Mouse (Mus musculus) liver, embryonic 14.5 days (tissue): ENCODE results near the gene Ppp2r5e. TPM values are rescaled to one million over a fixed set of nuclear protein-coding genes. Genes with fewer than 3 reads are reported as not detected.

Experiments used
- ATAC-seq: fragments of 200-750 bp; cut with Nextera tagmentation; 2 replicates; pipeline ENCODE4 v1.8.0; 2017; ENCODE audit warnings: moderate number of reproducible peaks, mild to moderate bottlenecking, moderate library complexity; ENCODE audit not compliant: insufficient read depth
- DNase-seq, 3 experiments: peaks; one replicate each; pipeline ENCODE4 v3.0.0-alpha.2; 2012 to 2013; ENCODE audit warnings: low read depth in 3 of 3, low spot score in 3 of 3
- H3K27ac ChIP-seq: fragments of 300-500 bp; sonication (generic); 2 replicates; pipeline ENCODE4 v1.5.1; 2014; ENCODE audit warnings: moderate library complexity, mild to moderate bottlenecking, control low read depth, inconsistent platforms
- H3K27me3 ChIP-seq: fragments of 300-500 bp; sonication (generic); 2 replicates; pipeline ENCODE4 v1.6.1; 2014; ENCODE audit warnings: mild to moderate bottlenecking, low read length, moderate library complexity; ENCODE audit not compliant: control insufficient read depth, insufficient read depth
- H3K36me3 ChIP-seq: fragments of 300-500 bp; sonication (generic); replicated peaks from 2 replicates; pipeline ENCODE4 v1.6.1; 2014; ENCODE audit warnings: low read depth; ENCODE audit not compliant: control insufficient read depth, insufficient read depth
- H3K4me1 ChIP-seq, 2 experiments: fragments of 200-500 bp in 1 of 2; fragments of 300-500 bp in 1 of 2; sonication (generic) in 1 of 2; replicated peaks; 2 replicates each; pipeline ENCODE4 v1.6.1; 2012 to 2014; ENCODE audit warnings: antibody characterized with exemption in 1 of 2, inconsistent platforms in 1 of 2, low read length in 1 of 2; ENCODE audit not compliant: control insufficient read depth in 2 of 2, insufficient read depth in 2 of 2
- H3K4me2 ChIP-seq: fragments of 300-500 bp; sonication (generic); 2 replicates; pipeline ENCODE4 v1.6.1; 2014; ENCODE audit warnings: low read depth, mild to moderate bottlenecking, control low read depth, moderate library complexity
- H3K4me3 ChIP-seq, 2 experiments: fragments of 200-500 bp in 1 of 2; fragments of 300-500 bp in 1 of 2; sonication (generic) in 1 of 2; 2 replicates each; pipeline ENCODE4 v1.5.1; 2012 to 2014; ENCODE audit warnings: low read depth in 2 of 2, low read length in 2 of 2, mild to moderate bottlenecking in 2 of 2, control low read depth in 1 of 2, inconsistent platforms in 1 of 2, moderate library complexity in 1 of 2; ENCODE audit not compliant: insufficient read depth in 1 of 2
- H3K9ac ChIP-seq: fragments of 300-500 bp; sonication (generic); replicated peaks from 2 replicates; pipeline ENCODE4 v1.6.1; 2014; ENCODE audit warnings: mild to moderate bottlenecking, control low read depth, moderate library complexity
- H3K9me3 ChIP-seq: fragments of 300-500 bp; sonication (generic); 2 replicates; pipeline ENCODE4 v1.6.1; 2016; ENCODE audit warnings: low read length, mixed read lengths; ENCODE audit not compliant: control insufficient read depth
- CTCF ChIP-seq: IDR thresholded peaks from 2 replicates; pipeline ENCODE4 v1.5.1; 2016; ENCODE audit warnings: antibody characterized with exemption, low read depth, control low read depth
- EP300 ChIP-seq: IDR thresholded peaks from 2 replicates; pipeline ENCODE4 v1.6.1; 2016; ENCODE audit warnings: antibody characterized with exemption, low read depth
- WGBS: fragments of 180-500 bp; shearing (Covaris S2); extraction: QIAGEN DNeasy Blood & Tissue Kit; methylation state at CpG from one replicate; pipeline ENCODE4 v1.1.7; 2014; ENCODE audit not compliant: insufficient replicate concordance; 5-methylcytosine and 5-hydroxymethylcytosine counted together
- polyA plus RNA-seq, 2 experiments: library from polyadenylated mRNA; depleted of rRNA in 1 of 2; stranded (reverse) in 1 of 2; unstranded in 1 of 2; fragments of >200 nt; fragmentation: Nextera tagmentation in 1 of 2; extraction: Ambion mirVana in 1 of 2; gene quantifications; 2 replicates each; pipeline versions ENCODE4 v1.2.1 to v1.2.3; 2012 to 2014

Ppp2r5e gene
- polyA plus RNA-seq, 2 experiments, result 5.0 to 6.8 TPM

DNA sequence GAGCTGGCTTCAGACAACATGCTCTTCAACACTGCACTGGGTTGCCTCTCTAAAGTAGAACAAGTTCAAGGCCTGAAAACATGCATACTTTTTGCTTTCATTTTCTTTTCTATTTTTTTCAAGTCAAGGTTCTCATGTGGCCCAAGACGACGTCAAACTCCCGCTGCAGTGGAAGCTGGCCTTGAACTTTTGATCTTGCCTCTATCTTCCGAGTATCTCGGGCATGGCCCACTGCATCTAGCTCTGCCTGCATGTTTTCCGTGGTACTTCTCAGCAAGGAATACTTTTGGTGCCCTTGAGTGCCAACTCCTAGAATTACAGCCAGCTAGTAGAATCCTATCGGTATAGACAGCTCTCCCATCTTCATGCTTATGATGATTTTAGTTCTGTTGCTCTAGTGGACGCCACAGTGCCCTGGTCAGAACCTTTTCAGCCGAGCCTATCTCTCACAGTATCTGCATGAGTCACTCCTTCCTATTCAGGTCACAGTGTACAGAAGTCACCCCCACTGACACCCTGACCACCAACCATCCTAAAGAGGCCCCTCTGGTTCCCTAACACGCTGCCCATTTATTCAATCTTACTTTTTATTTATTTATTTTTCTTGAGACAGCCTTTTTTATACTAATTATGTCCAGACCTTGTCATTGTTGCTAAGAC lies 39.9 kb upstream of the Ppp2r5e start:
- Histone ChIP-seq H3K36me3 (no peaks in the 10 kb centered on the region), H3K4me1 (peaks cover 0 to 12% of the 10 kb centered on the region in 2 experiments; a peak in 2 of 4 replicates), H3K27me3 (no peaks in the 10 kb centered on the region), H3K4me2 (no peak overlapping the region), H3K9me3 (no peaks in the 10 kb centered on the region), H3K27ac (no peak overlapping the region), H3K9ac (no peak overlapping the region), H3K4me3 (no peak overlapping the region)
- no peak for TF ChIP-seq EP300
- TF ChIP-seq CTCF, result no peak
- DNase-seq, result no peak
- WGBS, result 65% methylated on average over 10 of the region's 10 CpGs
- ATAC-seq, result no peak

DNA sequence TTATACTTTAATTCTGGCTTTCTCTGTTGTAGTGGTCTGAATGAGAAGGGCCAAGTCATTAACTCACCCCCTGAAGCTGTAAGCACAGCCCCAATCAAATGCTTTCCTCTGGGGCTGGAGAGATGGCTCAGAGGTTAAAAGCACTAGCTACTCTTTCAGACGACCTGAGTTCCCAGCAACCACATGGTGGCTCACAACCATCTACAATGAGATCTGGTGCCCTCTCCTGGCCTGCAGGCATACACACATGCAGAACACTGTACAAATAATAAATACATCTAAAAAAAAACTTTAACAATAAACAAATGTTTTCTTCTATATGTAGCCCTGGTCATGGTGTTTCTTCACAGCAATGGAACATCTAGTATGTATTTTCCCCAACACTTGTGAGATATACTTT lies 33.6 kb upstream of the Ppp2r5e start:
- no peak overlapping the region for H3K9ac ChIP-seq
- no peaks in the 10 kb centered on the region for H3K27me3 ChIP-seq
- no peak overlapping the region for H3K4me2 ChIP-seq
- TF ChIP-seq EP300 (no peak), CTCF (peak; percentile 41)
- H3K27ac ChIP-seq, result no peak overlapping the region
- no peaks in the 10 kb centered on the region for H3K4me1 ChIP-seq
- no peaks in the 10 kb centered on the region for H3K36me3 ChIP-seq
- 63% methylated on average over 1 of the region's 1 CpGs for WGBS
- H3K4me3 ChIP-seq, result no peak overlapping the region
- no peak for DNase-seq
- no peak for ATAC-seq
- H3K9me3 ChIP-seq, result no peaks in the 10 kb centered on the region

DNA sequence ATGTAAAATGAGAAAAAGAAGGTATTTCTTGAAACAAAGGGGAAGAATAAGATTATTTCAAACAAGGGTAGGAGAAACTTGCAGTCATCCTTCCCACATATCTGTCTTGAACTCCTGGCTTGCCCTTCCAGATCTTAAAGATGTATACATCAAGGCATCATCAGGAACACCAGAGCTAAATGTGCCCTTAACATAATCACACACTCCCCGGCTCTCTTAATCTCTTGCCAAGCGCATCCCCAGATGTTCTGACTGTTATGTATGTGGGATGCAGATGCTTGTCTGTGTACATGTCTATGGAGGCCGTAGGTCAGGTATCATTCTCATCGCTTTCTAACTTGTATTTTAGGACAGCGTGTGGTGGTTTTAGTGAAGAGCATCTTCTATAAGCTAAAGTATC lies 27.2 kb upstream of the Ppp2r5e start:
- TF ChIP-seq CTCF (no peak), EP300 (no peak)
- Histone ChIP-seq H3K9ac (no peak overlapping the region), H3K36me3 (no peaks in the 10 kb centered on the region), H3K4me1 (peaks cover 2 to 12% of the 10 kb centered on the region in 2 experiments; a peak in 3 of 4 replicates), H3K4me2 (no peak overlapping the region), H3K9me3 (no peaks in the 10 kb centered on the region), H3K27ac (no peak overlapping the region), H3K4me3 (no peak overlapping the region), H3K27me3 (no peaks in the 10 kb centered on the region)
- WGBS, result 56% methylated on average over 5 of the region's 5 CpGs
- DNase-seq (no peak), ATAC-seq (peak; percentile 72)

DNA sequence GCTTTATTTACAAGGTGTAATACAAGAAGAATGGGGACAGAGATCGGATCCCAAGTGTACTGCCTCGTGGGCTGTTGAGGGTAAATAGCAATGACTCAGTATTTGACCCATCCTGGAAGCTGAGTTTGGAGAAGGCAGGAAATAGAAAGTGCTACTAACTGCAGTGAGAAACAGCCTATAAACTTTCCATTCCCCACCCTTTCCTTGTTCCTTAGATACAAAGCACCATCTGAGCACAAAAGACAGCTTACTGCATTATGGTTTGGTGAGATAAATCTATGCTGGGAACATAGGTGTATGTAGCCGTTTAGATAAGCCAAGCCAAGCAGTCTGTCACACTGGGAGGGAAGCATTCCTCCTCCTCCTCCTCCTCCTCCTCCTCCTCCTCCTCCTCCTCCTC lies 26.8 kb upstream of the Ppp2r5e start:
- peak in 2 of 3 experiments; percentile 37 to 42 for DNase-seq
- Histone ChIP-seq H3K9me3 (no peaks in the 10 kb centered on the region), H3K36me3 (no peaks in the 10 kb centered on the region), H3K4me3 (no peak overlapping the region), H3K4me1 (peaks cover 2 to 12% of the 10 kb centered on the region in 2 experiments; a peak in 3 of 4 replicates), H3K4me2 (peak overlapping the region; percentile 28; the same call in 1 of the 2 replicates), H3K27ac (no peak overlapping the region), H3K9ac (no peak overlapping the region), H3K27me3 (no peaks in the 10 kb centered on the region)
- ATAC-seq, result peak; percentile 93
- peak; percentile 78 for TF ChIP-seq EP300
- TF ChIP-seq CTCF, result no peak
- 27% methylated on average over 3 of the region's 3 CpGs for WGBS

DNA sequence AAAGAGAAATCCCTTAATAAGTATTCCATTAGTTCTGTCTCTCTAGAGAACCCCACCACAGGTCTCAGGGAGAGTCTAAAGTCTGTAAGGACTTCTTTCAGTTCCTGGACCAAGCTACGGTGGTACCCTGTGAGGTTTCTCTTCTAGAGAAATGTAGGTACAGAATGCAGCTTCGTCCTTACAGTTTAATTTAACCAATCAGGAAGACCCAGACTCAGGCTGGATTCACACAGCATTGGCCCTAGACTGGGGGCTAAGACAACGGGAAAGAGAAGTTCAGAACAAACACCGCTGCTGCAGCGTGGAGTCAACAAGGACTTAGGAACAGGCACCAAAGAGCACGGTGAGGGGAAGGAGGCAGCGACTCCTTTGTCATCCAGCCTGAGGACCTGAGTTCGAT lies 20.8 kb upstream of the Ppp2r5e start:
- TF ChIP-seq EP300 (no peak), CTCF (no peak)
- Histone ChIP-seq H3K4me2 (no peak overlapping the region), H3K36me3 (no peaks in the 10 kb centered on the region), H3K9ac (no peak overlapping the region), H3K9me3 (no peaks in the 10 kb centered on the region), H3K27ac (no peak overlapping the region), H3K4me1 (no peaks in the 10 kb centered on the region), H3K27me3 (no peaks in the 10 kb centered on the region; the same call in 1 of the 2 replicates), H3K4me3 (no peak overlapping the region)
- 42% methylated on average over 8 of the region's 8 CpGs for WGBS
- no peak for DNase-seq
- ATAC-seq, result no peak
